Mouse (Mus musculus) heart, postnatal 0 days (tissue): ENCODE results near the gene Dnajb1.

Source experiments
- CTCF ChIP-seq: IDR thresholded peaks from 2 replicates; pipeline ENCODE4 v1.5.1; 2016; ENCODE audit warnings: antibody characterized with exemption, control low read depth, low read depth
- EP300 ChIP-seq: IDR thresholded peaks from 2 replicates; pipeline ENCODE4 v1.6.1; 2016; ENCODE audit warnings: antibody characterized with exemption, low read depth

- no peak for TF ChIP-seq CTCF
- TF ChIP-seq EP300: no peak
Measured at GRCm38 (mm10) chr8:83602650-83603029, 5.4 kb upstream of the Dnajb1 start.
